Mouse (Mus musculus): Measurements from ENCODE around the gene Wdr5. TPM values are rescaled to one million over a fixed set of nuclear protein-coding genes. Genes with fewer than 3 reads are reported as not detected.

The Wdr5 gene
- 63.5 and 69.1 TPM in 2 replicates for polyA plus RNA-seq (2014; fragmentation: Nextera tagmentation; extraction: Ambion mirVana)

DNA sequence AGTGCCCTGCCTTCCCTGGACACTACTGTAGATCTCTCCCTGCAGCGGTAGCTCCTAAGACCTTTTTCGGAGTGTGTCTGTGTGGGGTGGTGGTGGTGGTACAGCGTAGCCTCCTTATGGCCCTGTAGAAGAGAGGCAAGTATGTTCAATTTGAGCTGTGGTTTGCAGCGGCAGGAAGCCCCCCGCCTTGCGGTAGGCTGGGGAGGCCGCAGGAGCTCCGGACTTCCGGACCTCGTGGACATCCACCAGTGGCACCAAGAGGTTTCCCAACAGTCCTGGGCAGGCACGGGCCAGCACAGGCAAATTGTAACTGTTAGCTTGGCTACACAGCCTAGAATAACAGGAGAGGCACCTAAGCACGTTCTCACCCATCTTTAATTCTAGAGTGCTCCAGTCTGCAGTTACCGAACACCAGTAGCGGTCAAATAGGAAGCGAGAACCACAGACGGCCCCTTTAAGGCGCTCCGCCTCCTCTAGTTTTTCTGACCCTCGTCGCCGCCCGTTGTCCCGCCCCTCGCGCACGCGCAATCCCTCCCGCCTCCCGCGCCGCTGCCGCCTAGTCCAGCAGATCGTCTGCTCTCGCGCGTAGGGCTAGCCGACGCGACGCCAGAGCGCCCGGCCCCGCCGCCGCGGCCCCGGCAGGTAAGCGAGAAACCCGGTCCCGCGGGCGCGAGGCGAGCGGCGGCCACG, at the start of gene Wdr5:
Gene Wdr5, plus strand, starts transcription at position 519 of the 690 bp plus-strand sequence.
- DNase-seq (ENCODE audit: low spot score, missing footprints) (peak; percentile 99), ATAC-seq (ENCODE audit: low FRiP score) (peak; percentile 92)
- Histone ChIP-seq H3K4me2 (peak within 1 kb of the TSS; percentile 97), H3K4me1 (ENCODE audit: control insufficient read depth, insufficient read depth, low read length) (peaks cover 22% of the 10 kb centered on the region), H3K36me3 (ENCODE audit: control insufficient read depth, insufficient read depth, low read length) (peaks cover 7% of the 10 kb centered on the region), H3K27ac (ENCODE audit: low read depth, low read length) (peak within 1 kb of the TSS; percentile 65), H3K4me3 (ENCODE audit: low read depth, low read length) (peak within 1 kb of the TSS; percentile 92), H3K9ac (ENCODE audit: low read length) (peak within 1 kb of the TSS; percentile 93), H3K27me3 (ENCODE audit: control insufficient read depth, insufficient read depth, low read length) (no peaks in the 10 kb centered on the region), H3K9me3 (ENCODE audit: control insufficient read depth, low read length) (no peaks in the 10 kb centered on the region)
- under 1% methylated on average over 57 of the region's 57 CpGs for WGBS

DNA sequence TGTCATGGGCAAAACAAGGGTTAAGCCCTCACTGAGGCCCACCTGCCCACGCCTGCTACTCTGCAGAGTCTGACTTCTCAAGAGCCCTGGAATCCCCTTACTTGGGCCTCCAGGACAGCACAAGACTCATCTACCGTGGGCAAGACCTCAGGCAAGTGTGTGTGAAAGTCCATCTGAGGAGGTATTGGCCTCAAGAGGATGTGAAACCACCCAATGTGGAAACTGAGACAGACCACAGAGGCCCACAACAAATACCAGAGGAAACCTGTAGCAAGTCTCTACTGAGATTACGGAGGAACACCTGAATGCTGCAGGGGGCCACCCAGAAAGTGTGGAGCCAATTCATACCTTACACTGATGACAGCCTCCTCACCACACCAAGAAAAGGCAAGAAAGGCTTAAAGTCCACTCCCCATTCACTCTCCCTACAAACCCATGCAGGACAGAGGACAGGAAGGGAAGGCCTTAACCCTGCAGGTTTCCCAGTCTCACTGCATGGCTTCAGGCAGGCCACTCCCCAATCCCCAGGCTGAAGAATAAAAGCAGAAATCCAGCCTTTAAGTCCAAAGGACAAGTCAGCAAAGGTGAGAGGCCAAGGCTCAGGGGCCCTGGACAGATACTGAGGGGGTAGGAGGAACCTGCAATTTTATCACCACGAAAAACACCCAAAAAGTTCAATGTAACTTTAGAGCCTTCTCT, 45.5 kb upstream of the Wdr5 start:
- Histone ChIP-seq H3K4me1 (ENCODE audit: control insufficient read depth, insufficient read depth, low read length) (peaks cover 26% of the 10 kb centered on the region), H3K9ac (ENCODE audit: low read length) (no peak overlapping the region), H3K9me3 (ENCODE audit: control insufficient read depth, low read length) (no peaks in the 10 kb centered on the region), H3K27me3 (ENCODE audit: control insufficient read depth, insufficient read depth, low read length) (no peaks in the 10 kb centered on the region), H3K4me2 (no peak overlapping the region), H3K4me3 (ENCODE audit: low read depth, low read length) (no peak overlapping the region), H3K27ac (ENCODE audit: low read depth, low read length) (no peak overlapping the region), H3K36me3 (ENCODE audit: control insufficient read depth, insufficient read depth, low read length) (0 out of 2 replicates have a peak, but pooled peaks cover 2% of the 10 kb centered on the region)
- no peak for DNase-seq (ENCODE audit: low spot score, missing footprints)
- 76% methylated on average over 4 of the region's 4 CpGs for WGBS
- no peak for ATAC-seq (ENCODE audit: low FRiP score)

GRCm38 (mm10) chr2:27469991-27470355, 45.0 kb upstream of the Wdr5 start:
- no peak overlapping the region for H3K4me3 ChIP-seq (ENCODE audit: low read depth, low read length)
- DNase-seq (ENCODE audit: low spot score, missing footprints) (no peak), ATAC-seq (ENCODE audit: low FRiP score) (no peak)
- peaks cover 26% of the 10 kb centered on the region for H3K4me1 ChIP-seq (ENCODE audit: control insufficient read depth, insufficient read depth, low read length)
- H3K9ac ChIP-seq (ENCODE audit: low read length): no peak overlapping the region
- H3K27me3 ChIP-seq (ENCODE audit: control insufficient read depth, insufficient read depth, low read length): no peaks in the 10 kb centered on the region
- WGBS: 85% methylated on average over 3 of the region's 3 CpGs
- H3K36me3 ChIP-seq (ENCODE audit: control insufficient read depth, insufficient read depth, low read length): no peaks in the 10 kb centered on the region
- no peaks in the 10 kb centered on the region for H3K9me3 ChIP-seq (ENCODE audit: control insufficient read depth, low read length)
- no peak overlapping the region for H3K27ac ChIP-seq (ENCODE audit: low read depth, low read length)
- no peak overlapping the region for H3K4me2 ChIP-seq

GRCm38 (mm10) chr2:27470535-27470934, 44.4 kb upstream of the Wdr5 start:
- 91% methylated on average over 2 of the region's 2 CpGs for WGBS
- no peaks in the 10 kb centered on the region for H3K27me3 ChIP-seq (ENCODE audit: control insufficient read depth, insufficient read depth, low read length)

GRCm38 (mm10) chr2:27471170-27471584, 43.8 kb upstream of the Wdr5 start:
- H3K36me3 ChIP-seq (ENCODE audit: control insufficient read depth, insufficient read depth, low read length): no peaks in the 10 kb centered on the region
- H3K9ac ChIP-seq (ENCODE audit: low read length): no peak overlapping the region
- DNase-seq (ENCODE audit: low spot score, missing footprints) (no peak), ATAC-seq (ENCODE audit: low FRiP score) (no peak)
- H3K4me2 ChIP-seq: no peak overlapping the region
- no peaks in the 10 kb centered on the region for H3K9me3 ChIP-seq (ENCODE audit: control insufficient read depth, low read length)
- no peaks in the 10 kb centered on the region for H3K27me3 ChIP-seq (ENCODE audit: control insufficient read depth, insufficient read depth, low read length)
- no peak overlapping the region for H3K4me3 ChIP-seq (ENCODE audit: low read depth, low read length)
- H3K4me1 ChIP-seq (ENCODE audit: control insufficient read depth, insufficient read depth, low read length): peaks cover 26% of the 10 kb centered on the region
- H3K27ac ChIP-seq (ENCODE audit: low read depth, low read length): no peak overlapping the region

More at GRCm38 (mm10) chr2:27470535-27470934, 44.4 kb upstream of the Wdr5 start:
- no peaks in the 10 kb centered on the region for H3K36me3 ChIP-seq (ENCODE audit: control insufficient read depth, insufficient read depth, low read length)
- H3K9me3 ChIP-seq (ENCODE audit: control insufficient read depth, low read length): no peaks in the 10 kb centered on the region
- ATAC-seq (ENCODE audit: low FRiP score): no peak
- no peak overlapping the region for H3K9ac ChIP-seq (ENCODE audit: low read length)
- DNase-seq (ENCODE audit: low spot score, missing footprints): no peak
- H3K4me2 ChIP-seq: no peak overlapping the region
- peaks cover 26% of the 10 kb centered on the region for H3K4me1 ChIP-seq (ENCODE audit: control insufficient read depth, insufficient read depth, low read length)
- no peak overlapping the region for H3K4me3 ChIP-seq (ENCODE audit: low read depth, low read length)
- no peak overlapping the region for H3K27ac ChIP-seq (ENCODE audit: low read depth, low read length)

GRCm38 (mm10) chr2:27473061-27473765, 41.7 kb upstream of the Wdr5 start:
- Histone ChIP-seq H3K9ac (ENCODE audit: low read length) (peak overlapping the region; percentile 99), H3K36me3 (ENCODE audit: control insufficient read depth, insufficient read depth, low read length) (no peaks in the 10 kb centered on the region), H3K4me2 (peak overlapping the region; percentile 94), H3K27me3 (ENCODE audit: control insufficient read depth, insufficient read depth, low read length) (no peaks in the 10 kb centered on the region), H3K4me1 (ENCODE audit: control insufficient read depth, insufficient read depth, low read length) (peaks cover 31% of the 10 kb centered on the region), H3K4me3 (ENCODE audit: low read depth, low read length) (peak overlapping the region; percentile 98; the same call in 1 of the 2 replicates), H3K27ac (ENCODE audit: low read depth, low read length) (no peak overlapping the region), H3K9me3 (ENCODE audit: control insufficient read depth, low read length) (no peaks in the 10 kb centered on the region)
- DNase-seq (ENCODE audit: low spot score, missing footprints) (no peak), ATAC-seq (ENCODE audit: low FRiP score) (no peak)
- WGBS: 81% methylated on average over 7 of the region's 7 CpGs

- 49% methylated on average over 4 of the region's 4 CpGs for WGBS
- peaks cover 31% of the 10 kb centered on the region for H3K4me1 ChIP-seq (ENCODE audit: control insufficient read depth, insufficient read depth, low read length)
Observed at GRCm38 (mm10) chr2:27473911-27474310, 41.0 kb upstream of the Wdr5 start.

DNA sequence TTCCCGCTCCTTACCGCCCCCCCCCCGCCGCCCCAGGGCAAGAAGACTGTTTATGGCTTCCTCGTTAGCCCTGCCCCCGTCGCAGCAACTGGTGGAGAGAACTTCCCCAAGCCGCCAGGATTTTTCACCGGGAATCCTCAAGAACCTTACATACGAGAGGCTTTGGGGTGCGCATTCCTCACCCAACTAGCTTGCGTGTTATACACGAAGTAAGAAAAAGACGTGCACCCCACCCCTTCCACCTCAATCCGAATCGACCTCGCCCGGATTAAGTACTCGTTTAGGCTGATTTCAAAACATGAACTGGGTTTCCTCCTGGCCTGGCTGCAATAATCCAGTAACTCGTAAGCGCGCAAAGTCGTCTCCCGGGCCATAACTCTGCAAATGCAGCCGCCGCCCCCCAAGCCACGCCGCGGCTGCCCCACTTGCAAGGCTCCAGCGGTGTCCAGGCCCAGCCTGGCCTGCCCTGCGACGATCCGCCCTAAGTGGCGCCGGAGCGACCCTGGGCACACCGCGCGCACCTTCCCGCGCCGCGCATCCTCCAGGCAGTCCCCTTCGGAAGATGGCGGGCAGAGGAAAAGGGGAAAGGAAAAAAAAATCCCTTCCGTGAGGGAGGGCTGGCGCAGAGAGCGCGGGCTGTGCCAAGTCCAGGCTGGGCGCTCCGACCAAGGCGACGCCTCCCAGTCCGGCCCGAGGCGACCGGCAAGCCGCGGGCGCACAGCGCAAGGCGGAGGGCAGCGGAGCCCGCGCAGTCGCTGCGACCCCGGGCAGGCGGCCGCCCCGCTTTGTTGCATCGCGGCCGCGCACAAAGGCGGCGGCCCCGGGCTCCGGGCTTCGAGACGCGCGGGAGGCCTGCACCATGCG, 40.1 kb upstream of the Wdr5 start:
- H3K4me3 ChIP-seq (ENCODE audit: low read depth, low read length): peak overlapping the region; percentile 98
- peak overlapping the region; percentile 99 for H3K9ac ChIP-seq (ENCODE audit: low read length)
- DNase-seq (ENCODE audit: low spot score, missing footprints) (peak; percentile 96), ATAC-seq (ENCODE audit: low FRiP score) (peak; percentile 58)
- no peaks in the 10 kb centered on the region for H3K36me3 ChIP-seq (ENCODE audit: control insufficient read depth, insufficient read depth, low read length)
- peaks cover 31% of the 10 kb centered on the region for H3K4me1 ChIP-seq (ENCODE audit: control insufficient read depth, insufficient read depth, low read length)
- H3K27me3 ChIP-seq (ENCODE audit: control insufficient read depth, insufficient read depth, low read length): no peaks in the 10 kb centered on the region
- no peaks in the 10 kb centered on the region for H3K9me3 ChIP-seq (ENCODE audit: control insufficient read depth, low read length)
- under 1% methylated on average over 73 of the region's 84 CpGs for WGBS
- peak overlapping the region; percentile 94 for H3K4me2 ChIP-seq
- H3K27ac ChIP-seq (ENCODE audit: low read depth, low read length): peak overlapping the region; percentile 97

More at GRCm38 (mm10) chr2:27473911-27474310, 41.0 kb upstream of the Wdr5 start:
- Histone ChIP-seq H3K27ac (ENCODE audit: low read depth, low read length) (no peak overlapping the region), H3K9me3 (ENCODE audit: control insufficient read depth, low read length) (no peaks in the 10 kb centered on the region), H3K27me3 (ENCODE audit: control insufficient read depth, insufficient read depth, low read length) (no peaks in the 10 kb centered on the region), H3K4me2 (peak overlapping the region; percentile 94), H3K9ac (ENCODE audit: low read length) (peak overlapping the region; percentile 99), H3K36me3 (ENCODE audit: control insufficient read depth, insufficient read depth, low read length) (no peaks in the 10 kb centered on the region), H3K4me3 (ENCODE audit: low read depth, low read length) (peak overlapping the region; percentile 98)
- no peak for DNase-seq (ENCODE audit: low spot score, missing footprints)
- no peak for ATAC-seq (ENCODE audit: low FRiP score)

All from midbrain, embryonic 11.5 days (tissue).